Mouse (Mus musculus): ENCODE data around the gene Bptf.
"Not testable (repeated sequence)": the region's sequence is repeated elsewhere in the genome, so short reads cannot be mapped to it uniquely, and the experiment has no call there.

The Bptf gene

DNA sequence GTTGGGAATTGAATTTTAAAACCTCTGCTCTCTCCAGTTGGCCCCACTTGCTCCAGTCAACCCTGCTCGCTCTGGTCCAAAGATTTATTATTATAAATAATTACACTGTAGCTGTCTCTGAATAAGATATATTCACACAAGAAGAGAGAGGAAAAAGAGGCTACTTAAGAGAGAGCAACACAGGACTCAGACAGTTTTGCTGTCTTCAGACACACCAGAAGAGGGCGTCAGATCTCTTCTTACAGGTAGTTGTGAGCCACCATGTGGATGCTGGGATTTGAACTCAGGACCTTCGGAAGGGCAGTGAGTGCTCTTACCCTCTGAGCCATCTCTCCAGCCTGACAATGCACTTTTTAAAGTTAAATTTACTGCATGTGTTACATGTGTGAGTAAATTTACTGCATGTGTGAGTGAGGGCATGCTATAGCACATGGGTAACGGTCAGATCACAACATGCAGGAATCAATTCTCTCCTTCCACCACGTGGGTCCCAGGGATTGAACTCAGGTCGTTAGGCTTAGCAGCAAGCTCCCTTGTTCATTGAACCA lies 114.5 kb downstream of the Bptf start:
- ATAC-seq (ENCODE audit: low TSS enrichment), result no peak

DNA sequence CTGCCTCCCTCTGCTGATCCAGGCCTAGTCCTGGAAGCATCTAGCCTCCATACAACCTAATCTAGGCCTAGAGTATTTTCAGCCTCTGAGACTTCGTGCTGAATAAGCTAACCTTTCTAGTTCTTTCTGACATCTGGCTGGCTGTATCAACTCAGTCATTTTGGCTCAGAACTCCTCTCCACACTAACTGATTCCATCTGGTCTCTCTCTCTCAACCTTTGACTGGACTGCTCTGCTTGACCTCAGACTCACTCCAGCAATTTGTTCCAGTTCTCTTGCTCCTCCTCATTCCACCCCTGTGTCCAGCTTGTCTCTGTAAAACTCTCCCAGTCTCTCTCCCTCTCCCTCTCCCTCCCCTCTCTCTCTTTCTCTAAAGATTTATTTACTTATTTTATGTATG lies 115.0 kb downstream of the Bptf start:
- no peak for ATAC-seq (ENCODE audit: low TSS enrichment)

DNA sequence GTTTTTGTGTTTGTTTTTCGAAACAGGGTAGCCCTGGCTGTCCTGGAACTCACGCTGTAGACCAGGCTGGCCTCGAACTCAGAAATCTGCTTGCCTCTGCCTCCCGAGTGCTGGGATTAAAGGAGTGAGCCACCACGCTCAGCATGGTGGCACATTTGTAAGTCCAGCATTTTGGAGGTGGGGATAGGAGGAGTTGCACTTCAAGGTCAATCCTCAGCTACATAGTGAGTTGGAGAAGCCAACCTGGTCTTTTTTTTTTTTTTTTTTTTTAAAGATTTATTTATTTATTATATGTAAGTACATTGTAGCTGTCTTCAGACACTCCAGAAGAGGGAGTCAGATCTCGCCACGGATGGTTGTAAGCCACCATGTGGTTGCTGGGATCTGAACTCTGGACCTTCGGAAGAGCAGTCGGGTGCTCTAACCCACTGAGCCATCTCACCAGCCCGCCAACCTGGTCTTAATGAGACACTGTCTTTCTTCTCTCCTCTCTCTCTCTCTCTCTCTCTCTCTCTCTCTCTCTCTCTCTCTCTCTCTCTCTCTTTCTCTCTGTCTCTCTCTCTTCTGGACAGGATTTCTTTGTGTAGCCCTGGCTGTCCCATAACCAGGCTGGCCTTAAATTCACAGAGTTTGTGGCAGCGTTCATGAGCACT lies 116.3 kb downstream of the Bptf start:
- not testable (repeated sequence) for ATAC-seq (ENCODE audit: low TSS enrichment)

DNA sequence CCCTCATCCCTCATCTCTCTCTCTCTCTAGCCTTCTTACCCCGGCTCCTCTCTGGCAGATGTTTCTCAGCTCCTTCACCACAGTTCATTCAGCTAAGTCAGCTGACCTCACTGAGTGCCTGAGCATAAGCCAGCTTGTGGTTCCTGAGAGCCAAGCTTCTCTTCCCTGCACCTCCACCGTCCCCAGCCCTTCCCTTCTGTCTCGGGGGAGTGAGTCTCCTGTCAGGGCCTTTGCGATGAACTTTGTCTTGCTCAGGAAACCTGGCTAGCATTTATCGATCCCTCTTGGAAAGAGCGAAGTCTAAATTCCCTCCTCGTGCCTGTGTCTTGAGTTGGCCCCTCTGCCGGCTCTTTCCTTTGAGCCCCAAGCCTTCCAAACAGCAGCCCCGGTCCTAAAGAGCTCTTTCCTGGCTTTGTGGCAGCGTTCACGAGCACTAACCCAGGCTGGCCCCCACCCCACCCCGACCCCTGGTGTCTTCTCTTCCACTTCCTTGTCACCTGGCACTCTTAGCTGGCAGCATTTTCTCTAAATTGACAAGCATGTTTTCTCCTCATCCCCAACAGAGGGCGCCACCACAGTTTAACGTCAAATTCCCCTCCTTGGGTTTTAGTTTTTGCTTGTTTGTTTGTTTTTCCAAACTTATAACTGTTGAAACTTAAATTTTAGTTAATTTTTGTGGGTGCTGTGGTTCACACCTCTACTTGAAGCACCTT lies 117.2 kb downstream of the Bptf start:
- ATAC-seq (ENCODE audit: low TSS enrichment), result no peak

DNA sequence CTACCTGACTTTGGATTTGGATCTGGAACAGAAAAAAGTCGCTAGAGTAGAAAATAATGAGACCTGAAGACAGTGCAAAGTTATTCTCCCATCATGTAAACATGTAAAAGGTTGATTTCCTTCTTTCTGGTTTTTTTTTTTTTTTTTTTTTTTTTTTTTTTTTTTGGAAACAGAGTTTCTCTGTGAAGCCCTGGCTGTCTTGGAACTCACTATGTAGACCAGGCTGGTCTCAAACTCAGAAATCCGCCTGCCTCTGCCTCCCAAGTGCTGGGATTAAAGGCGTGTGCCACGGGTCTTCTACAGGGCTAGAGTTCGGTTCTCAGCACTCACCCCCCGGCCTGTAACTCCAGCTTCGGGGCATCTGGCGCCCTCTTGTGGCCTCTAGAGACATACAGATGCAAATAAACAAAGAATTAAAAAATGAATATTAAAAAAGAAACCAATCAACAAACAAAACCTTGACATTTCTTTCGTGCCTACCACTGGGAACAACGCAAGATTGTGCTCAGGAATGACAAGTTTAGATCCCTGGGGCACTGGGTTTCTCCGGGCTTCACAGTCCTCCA lies 117.8 kb downstream of the Bptf start:
- ATAC-seq (ENCODE audit: low TSS enrichment), result no peak

DNA sequence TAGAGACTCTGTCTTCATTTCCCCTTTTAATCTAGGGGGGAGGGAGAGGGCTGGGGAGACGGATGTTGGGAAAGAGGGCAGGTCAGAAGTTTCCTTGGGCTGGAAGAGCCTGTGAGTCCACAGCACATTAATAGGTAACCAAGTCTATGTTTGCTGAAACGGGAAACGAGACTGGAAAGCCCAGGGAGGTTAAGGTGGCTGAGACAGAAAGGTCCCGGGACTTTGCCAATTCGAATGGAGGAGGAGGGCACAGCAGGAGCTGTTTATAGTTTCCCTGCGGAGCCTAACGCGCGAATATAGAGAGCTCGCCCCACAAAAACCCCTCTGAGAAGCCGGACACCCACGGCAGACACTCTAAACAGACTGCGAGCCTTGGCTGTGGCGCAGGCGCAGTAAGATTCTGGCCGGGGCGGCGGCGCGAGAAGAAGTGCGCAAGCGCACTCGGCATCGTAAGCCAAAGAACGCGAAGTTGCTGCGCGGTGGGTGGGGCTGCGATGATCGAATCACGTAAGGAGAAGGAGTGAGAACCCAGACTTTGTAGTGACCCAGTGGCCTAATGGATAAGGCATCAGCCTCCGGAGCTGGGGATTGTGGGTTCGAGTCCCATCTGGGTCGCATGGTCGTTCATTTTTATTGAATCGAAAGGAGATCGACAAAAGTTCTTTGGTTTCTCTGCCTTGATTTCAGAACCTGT lies 119.5 kb downstream of the Bptf start:
- peak; percentile 96 for ATAC-seq (ENCODE audit: low TSS enrichment)

DNA sequence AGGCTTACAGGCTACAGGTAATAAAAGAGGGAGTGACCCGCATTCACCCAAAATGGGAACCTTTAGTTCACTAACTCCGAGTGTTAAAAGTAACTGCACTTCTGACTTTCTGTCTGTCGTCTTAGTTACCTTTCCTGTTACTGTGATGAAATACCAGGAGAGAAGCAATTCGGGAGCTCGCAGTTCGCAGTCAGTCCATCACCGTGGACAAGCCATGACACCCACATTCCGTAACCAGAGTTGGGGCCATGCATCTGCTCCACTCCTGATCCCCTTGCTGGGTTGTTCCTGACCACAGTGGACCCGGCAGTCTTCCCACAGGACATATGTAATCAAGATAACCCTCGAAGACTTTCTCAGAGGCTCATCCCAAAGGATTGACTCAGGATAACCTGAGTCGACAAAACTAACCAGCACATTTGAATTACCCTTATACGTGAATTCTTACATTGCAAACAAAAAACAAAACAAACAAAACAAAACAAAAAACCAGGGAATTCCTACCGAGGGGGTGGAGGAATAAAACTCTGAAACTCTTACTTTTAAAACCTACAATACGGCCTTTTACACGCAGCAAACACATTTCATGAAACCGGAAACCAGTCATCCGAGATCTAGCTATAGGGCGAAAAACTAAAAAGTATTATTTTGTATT lies 120.1 kb downstream of the Bptf start:
- ATAC-seq (ENCODE audit: low TSS enrichment), result no peak

DNA sequence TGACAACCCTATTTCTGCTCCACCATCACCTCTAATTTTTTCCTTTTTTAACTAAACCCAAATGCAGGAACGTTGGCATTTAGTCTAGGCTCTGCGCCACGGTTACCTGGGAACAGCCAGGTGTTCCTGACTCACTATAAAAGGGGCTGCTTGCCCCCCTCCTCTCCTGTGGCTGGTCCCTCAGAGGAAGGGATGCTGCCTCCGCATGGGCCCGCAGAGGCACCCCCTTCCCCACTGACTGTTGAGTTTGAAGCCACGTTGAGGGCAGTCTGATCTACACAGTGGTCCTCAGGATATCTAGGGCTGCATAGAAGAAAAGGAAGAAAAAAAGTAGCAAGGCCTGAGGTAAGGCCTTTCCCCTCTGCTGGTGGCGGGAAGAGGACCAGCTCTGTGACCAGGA lies 120.8 kb downstream of the Bptf start:
- no peak for ATAC-seq (ENCODE audit: low TSS enrichment)

DNA sequence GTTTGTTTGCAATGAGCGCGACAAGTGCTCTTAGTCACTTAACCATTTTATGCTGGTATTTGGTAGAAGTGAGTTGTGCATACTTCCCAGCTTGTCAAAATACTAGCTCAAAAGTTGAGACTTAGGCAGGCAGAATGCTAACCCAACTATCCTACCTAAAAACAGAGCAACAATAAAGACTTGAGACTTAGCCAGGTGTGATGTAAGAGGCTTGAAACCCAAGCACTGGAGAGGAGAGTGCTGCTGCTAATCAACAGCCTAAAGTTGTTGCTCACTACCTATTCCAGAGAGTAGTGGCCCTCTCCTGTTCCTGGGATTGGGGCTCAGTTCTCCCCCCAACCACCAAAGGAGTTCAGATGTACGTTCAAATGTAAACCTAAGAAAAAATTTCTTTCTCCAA lies 121.5 kb downstream of the Bptf start:
- ATAC-seq (ENCODE audit: low TSS enrichment), result no peak

DNA sequence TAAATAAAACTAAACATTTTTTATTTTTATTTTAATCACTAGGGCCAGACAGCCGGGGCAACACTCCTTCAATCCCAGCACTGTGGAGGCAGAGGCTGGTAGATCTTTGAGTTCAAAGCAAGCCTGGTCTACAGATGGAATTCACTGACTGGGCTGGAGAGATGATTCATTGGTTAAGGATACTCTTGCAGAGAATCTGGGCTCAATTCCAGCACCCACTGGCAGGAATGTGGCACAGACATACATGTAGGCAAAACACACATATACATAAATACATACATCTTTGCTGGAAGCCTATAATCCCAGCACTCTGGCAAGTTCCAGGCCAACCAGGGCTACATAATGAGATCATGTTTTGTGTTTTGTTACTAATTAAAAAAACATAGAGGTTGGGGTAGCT lies 126.4 kb downstream of the Bptf start:
- ATAC-seq (ENCODE audit: low TSS enrichment), result no peak

DNA sequence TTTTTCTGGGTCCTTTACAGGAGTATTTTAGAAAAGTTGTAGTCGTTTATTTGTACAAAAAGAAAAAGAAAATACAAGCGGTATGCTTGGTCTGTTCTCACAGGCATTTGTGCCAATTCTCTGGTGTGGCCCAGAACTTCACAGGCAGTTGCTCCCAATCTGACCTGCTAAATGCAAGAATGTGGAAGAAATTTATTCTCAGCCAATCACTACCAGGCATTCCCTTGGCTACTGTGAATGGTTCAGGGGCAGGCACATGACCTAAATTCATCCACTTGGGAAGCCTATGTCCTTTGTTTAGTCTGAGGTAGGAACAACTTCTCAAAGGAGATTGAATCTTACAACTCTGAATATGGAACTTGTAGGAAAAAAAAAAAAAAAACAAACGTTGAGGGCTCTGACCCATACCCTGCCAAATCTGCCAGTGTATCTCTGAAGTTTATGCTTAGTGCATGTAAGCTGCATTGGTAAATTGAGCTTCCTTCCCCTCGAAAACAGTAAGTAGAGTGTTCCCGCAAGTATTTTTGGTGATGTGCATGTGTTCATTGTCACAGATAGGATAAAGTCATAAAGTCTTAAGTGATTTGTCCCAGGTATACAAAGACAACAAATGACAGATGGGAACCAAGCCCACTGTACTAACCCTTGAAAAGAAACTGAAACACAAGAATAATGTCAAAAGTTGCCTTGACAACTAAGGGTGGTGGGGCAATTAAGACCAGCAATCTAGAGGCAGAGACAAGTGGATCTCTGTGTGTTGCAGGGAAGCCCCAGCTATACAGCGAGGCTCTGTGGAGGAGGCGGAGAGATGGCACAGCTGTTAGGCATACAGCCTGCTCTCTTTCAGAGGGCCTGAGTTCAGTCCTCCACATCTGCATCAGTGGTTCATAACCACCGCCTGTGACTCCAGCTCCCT lies 129.9 kb downstream of the Bptf start:
- ATAC-seq (ENCODE audit: low TSS enrichment), result no peak

DNA sequence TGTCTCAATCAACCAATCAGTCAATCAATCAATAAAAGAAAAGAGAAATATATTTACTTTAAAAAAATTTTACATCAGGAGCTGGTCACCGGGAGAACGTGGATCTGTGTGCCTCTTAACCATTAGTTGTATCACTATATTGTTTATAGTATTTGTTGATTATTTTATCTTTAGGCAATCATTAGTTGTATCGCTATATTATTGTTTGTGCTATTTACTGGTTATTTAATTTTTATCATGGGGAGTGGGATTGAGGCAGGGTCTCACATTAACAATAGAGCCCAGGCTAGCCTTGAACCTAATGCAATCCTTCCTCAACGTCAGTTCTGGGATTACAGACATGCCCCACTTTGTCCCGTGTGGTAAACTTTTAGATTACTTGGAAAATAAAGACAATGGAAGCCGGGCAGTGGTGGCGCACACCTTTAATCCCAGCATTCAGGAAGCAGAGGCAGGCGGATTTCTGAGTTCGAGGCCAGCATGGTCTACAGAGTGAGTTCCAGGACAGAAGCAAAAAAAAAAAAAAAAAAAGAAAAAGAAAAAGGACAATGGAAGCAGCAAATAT lies 131.9 kb downstream of the Bptf start:
- ATAC-seq (ENCODE audit: low TSS enrichment), result no peak

DNA sequence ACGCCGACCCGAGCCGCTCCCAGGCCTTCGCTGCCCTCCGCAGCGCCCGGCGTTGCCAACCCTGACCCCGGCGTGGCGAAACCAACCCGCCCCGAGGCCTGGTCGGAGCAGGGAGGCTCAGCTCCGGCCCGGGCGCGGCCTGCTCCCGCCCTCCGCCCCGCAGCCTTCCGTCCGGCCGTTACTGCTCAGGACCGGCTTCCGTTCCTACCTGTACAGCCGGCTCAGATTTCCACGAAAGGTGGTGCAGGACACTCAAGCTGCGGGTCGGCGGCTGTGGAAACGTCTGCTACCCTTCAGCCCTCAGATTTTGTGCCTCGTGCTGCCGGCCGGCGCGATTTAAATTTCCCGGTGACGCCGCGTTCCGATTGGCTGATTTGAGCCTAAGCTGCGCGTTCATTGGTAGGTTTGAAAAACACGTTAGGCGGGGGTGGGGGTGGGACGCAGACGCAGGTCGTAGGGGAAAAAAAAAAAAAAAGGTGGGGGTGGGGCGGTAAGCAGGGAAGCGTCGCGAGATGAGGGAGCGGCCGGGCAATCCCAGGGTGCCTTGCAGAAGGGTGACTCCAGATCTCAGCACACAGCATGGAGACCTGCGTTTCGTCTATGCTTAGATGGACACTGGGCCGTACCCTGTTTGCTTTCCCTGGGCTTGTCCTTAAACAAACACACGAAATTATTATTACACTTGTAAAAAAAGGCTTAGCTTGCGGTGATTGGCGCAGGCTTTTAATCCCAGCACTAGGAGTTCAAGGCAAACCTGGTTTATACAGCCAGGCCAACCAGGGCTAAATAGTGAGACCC lies 132.6 kb downstream of the Bptf start, which contains the start of gene Kpna2:
Gene Kpna2, minus strand, starts transcription at position 391 of the 798 bp plus-strand sequence.
- peak; percentile 96 for ATAC-seq (ENCODE audit: low TSS enrichment)

DNA sequence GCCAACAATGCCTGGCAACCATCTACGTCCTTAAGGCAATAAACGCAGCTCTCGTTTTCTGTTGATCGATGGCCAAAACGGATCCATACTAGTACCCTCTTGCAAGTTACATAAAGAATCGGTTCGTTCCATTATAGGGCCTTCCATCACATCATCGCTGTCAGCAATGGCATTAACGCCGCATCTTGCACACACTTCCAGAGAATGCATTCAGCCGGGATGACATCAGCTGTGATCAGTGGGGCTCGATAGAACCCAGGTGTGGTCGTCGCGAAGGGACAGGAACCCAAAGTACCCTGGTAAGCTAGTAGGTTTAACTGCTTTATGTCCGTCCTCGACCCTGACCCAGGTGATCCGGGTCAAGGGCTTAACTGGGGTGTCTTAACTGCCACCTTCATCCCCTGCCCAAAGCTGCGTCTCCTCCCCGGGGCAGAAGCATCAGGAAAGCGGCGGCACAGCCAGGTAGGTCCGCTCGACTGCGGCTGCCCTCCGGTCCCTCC lies 133.2 kb downstream of the Bptf start:
- ATAC-seq (ENCODE audit: low TSS enrichment), result peak; percentile 33; the same call in 1 of the 2 replicates

DNA sequence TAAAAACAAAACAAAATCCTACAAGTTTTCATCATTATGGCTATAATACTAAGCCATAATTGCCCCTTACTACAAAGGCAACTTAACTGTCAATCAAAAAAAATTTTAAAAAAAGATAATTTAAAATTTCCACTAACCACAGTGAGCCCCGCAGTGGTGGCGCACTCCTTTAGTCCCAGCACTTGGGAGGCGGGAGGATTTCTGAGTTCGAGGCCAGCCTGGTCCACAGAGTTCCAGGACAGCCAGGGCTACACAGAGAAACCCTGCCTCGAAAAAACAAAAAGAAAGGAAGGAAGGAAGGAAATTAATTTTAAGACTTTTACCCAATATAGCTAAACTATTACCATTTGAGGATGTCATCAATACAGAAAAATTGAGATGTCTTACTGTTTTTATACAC lies 134.0 kb downstream of the Bptf start:
- ATAC-seq (ENCODE audit: low TSS enrichment), result no peak

DNA sequence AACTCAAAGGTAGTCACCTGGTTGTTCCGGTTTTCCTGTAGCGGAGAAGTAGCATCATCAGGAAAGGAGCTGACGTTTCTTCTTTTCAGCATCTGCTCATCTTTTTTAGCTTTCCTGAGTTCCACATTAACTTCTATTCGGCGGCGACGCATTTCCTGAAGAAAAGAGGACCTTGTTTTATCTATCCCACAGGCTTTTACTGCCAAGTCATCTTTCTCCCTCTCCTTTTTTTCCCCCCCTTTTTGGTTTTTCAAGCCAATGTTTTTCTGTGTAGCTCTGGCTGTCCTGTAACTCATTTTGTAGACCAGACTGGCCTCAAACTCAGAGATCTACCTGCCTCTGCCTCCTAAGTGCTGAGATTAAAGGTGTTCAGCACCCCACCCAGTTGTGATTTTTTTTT lies 135.4 kb downstream of the Bptf start:
- ATAC-seq (ENCODE audit: low TSS enrichment), result not testable (repeated sequence)

DNA sequence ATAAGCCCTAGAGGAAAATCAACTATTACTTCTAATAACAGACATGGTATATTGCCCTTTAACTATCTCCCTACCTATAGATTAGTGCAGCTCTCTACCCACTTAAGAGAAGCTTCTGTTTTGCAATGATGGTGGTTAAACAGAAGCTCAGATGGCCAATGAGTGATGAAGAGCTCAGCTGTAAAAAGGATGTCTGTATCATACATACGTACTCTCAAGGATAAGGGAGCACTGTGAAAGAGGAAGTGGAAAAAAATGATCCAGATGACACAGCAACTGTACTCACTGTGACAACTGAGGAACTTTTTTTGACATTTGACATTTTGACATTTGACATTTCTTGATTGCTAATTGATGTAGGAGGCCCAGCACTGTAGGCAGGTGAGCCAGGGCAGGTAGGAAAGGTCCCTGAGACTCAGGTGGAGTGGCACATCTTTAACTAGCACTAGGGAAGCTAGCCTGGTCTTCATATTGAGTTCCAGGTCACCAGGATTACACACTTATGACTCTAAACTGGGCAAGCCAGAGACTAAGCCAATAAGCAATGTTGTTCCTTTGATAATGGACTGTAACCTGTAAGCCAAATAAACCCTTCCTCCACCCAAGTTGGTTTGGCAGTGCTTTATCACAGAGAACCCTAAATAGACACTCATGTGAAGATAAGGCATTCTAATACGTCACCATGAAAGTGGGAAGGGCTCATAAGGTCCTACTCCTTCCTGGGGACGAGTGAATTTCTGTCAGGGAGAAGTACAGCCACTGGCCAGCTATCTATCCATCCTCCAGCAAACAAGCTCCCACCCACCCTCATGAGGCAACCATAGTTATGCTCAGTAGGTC lies 137.5 kb downstream of the Bptf start:
- ATAC-seq (ENCODE audit: low TSS enrichment), result no peak

DNA sequence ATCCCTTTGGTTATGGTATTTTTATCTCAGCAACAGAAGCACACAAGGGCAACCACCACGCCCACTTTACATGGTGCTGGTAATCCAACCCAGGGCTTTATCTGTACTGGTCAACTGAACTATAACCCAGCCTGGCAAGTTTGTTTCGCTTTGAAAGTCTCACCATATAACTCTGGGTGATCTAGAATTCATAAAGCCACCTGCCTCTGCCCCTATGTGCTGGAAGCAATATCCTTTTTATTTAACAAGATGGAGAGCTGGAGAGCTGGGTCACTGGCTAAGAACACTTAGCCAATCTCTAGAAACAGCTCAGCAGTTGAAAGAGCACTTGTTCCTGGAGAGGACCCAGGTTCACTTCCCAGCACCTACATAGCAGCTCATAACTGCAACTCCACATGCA lies 144.5 kb downstream of the Bptf start:
- ATAC-seq (ENCODE audit: low TSS enrichment), result no peak

All from frontal cortex, adult (tissue).